Mouse (Mus musculus) cerebellum, adult 2 months (tissue): ENCODE results near the gene Rhox9. TPM values are rescaled to one million over a fixed set of nuclear protein-coding genes. Genes with fewer than 3 reads are reported as not detected.
"Not testable (repeated sequence)": the region's sequence is repeated elsewhere in the genome, so short reads cannot be mapped to it uniquely, and the experiment has no call there.

ENCODE experiments used
- DNase-seq, 2 experiments: peaks; one replicate each; pipeline ENCODE4 v3.0.0; 2021
- H3K27ac ChIP-seq: fragments of 200-500 bp; 2 replicates; pipeline ENCODE4 v1.5.1; 2012; ENCODE audit warnings: low read length, control low read depth, inconsistent platforms; ENCODE audit not compliant: insufficient read depth
- H3K27me3 ChIP-seq: fragments of 200-500 bp; 2 replicates; pipeline ENCODE4 v1.6.1; 2012; ENCODE audit warnings: inconsistent platforms, mild to moderate bottlenecking, low read length, moderate library complexity; ENCODE audit not compliant: control insufficient read depth, insufficient read depth
- H3K4me1 ChIP-seq: fragments of 200-500 bp; 2 replicates; pipeline ENCODE4 v1.6.1; 2011; ENCODE audit warnings: low read length; ENCODE audit not compliant: control insufficient read depth, insufficient read depth
- H3K4me3 ChIP-seq: fragments of 200-500 bp; replicated peaks from 2 replicates; pipeline ENCODE3; 2011; ENCODE audit warnings: mild to moderate bottlenecking, low read depth, low read length, control low read depth; ENCODE audit not compliant: insufficient read depth
- CTCF ChIP-seq: fragments of 200-500 bp; IDR thresholded peaks from 2 replicates; pipeline ENCODE4 v1.5.1; 2011; ENCODE audit warnings: low read depth, mild to moderate bottlenecking, control low read depth, low read length, moderate library complexity, borderline replicate concordance; ENCODE audit not compliant: insufficient read depth
- POLR2A ChIP-seq: fragments of 200-500 bp; IDR thresholded peaks from 2 replicates; pipeline ENCODE4 v1.6.1; 2011; ENCODE audit warnings: low read length, control low read depth, borderline replicate concordance; ENCODE audit not compliant: insufficient read depth
- WGBS: fragments of 180-500 bp; shearing (Covaris S2); methylation state at CpG from one replicate; pipeline ENCODE4 v1.1.7; 2018; 5-methylcytosine and 5-hydroxymethylcytosine counted together
- polyA plus RNA-seq: library from polyadenylated mRNA; depleted of rRNA; stranded (reverse); fragments of >200 nt; gene quantifications from 2 replicates; pipeline ENCODE4 v1.2.3, GENCODE M21; 2012; rRNA removed

The Rhox9 gene
- polyA plus RNA-seq = not detected in 2 replicates

DNA sequence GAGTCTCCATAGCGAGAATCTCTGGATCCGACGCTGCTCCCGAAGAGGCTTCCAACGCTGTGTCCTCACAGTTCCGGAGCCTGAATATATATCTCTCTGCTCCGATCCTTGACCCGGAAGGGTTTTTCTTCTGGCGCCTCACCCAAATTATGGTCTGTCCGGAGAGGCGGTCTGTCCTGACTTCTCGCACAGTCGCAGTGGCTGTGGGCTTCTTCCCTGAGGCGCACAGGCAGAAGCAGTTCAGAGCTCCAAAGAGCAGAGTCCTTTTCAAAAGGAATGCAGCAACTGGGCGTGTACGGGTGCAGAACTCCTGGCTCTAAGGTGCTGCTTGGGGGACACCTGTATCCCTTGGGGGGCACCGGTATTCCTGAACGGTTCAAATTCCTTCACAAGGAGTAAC is at the start of gene Rhox9:
TSS of gene Rhox9 (minus strand) at position 101 of the 400 bp plus-strand sequence.
- not testable (repeated sequence) for H3K27me3 ChIP-seq, H3K4me1 ChIP-seq, H3K27ac ChIP-seq, H3K4me3 ChIP-seq, DNase-seq
- WGBS = 93% methylated on average over 12 of the region's 18 CpGs

DNA sequence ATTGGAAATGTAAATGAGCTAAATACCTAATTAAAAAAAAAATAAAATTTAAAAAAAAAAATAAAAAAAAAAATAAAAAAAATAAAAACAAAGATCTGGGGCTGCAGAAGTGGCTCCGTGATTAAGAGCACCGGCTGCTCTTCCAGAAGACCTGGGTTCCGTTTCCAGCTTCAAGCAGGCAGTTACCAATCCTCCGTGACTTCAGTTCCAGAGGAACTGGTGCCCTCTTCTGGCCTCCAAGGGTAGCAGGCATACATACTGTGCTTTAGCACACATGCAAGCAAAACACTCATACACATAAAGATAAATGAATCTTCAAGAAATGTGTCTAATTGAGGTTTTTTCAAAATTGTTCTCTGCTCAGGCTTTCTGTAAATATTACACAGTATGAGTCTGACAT is 14.7 kb upstream of the Rhox9 start:
- DNase-seq = no peak
- H3K4me3 ChIP-seq = no peak overlapping the region
- WGBS = 59% methylated on average over 4 of the region's 4 CpGs
- H3K4me1 ChIP-seq = no peaks in the 10 kb centered on the region
- no peaks in the 10 kb centered on the region for H3K27me3 ChIP-seq
- TF ChIP-seq POLR2A = no peak
- no peak for TF ChIP-seq CTCF
- no peak overlapping the region for H3K27ac ChIP-seq

DNA sequence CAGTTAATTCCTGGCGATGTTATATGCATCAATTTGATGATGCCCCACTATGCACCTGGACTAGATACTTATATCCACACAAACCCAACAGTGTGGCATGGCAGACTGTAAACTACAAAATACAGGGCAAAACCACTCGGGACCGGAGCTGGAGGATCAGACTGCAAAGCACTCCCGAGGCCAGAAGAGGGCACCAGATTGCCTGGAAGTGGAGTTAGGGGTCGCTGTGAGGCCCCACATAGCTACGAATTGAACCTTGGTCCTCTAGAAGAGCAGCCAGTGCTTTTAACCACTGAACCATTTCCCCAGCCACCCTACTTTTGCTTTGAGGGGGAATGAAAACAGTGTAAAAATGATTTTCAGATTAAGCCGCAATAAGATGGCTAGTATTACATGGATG is 7.0 kb upstream of the Rhox9 start:
- 48% methylated on average over 7 of the region's 7 CpGs for WGBS
- no peak overlapping the region for H3K4me3 ChIP-seq
- no peak for DNase-seq
- H3K4me1 ChIP-seq = no peaks in the 10 kb centered on the region
- H3K27me3 ChIP-seq = no peaks in the 10 kb centered on the region
- no peak overlapping the region for H3K27ac ChIP-seq
- TF ChIP-seq CTCF (no peak), POLR2A (no peak)

DNA sequence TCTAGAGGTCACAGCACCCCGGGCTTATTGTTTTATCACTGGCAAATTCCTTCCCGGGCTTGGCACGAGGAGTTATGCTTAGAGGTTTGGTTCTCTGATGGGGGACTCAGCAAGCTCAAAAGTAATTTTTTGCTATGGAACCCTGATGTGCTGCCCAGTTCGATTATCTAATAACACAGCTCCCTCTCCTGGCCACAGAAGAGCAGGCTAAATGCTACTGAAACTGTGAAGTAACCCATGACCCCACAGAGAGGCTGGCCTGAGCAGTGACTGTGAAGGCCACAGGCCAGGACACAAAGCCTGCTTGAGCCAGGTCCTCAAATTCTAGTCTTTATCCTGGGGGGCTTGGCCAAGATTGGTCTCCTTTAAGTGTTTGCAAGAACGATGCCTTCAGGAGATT is 2.2 kb upstream of the Rhox9 start:
- Histone ChIP-seq H3K27me3 (no peaks in the 10 kb centered on the region), H3K27ac (no peak overlapping the region), H3K4me3 (no peak overlapping the region), H3K4me1 (no peaks in the 10 kb centered on the region)
- 75% methylated on average over 5 of the region's 5 CpGs for WGBS
- TF ChIP-seq CTCF = no peak
- no peak for TF ChIP-seq POLR2A
- DNase-seq = no peak

DNA sequence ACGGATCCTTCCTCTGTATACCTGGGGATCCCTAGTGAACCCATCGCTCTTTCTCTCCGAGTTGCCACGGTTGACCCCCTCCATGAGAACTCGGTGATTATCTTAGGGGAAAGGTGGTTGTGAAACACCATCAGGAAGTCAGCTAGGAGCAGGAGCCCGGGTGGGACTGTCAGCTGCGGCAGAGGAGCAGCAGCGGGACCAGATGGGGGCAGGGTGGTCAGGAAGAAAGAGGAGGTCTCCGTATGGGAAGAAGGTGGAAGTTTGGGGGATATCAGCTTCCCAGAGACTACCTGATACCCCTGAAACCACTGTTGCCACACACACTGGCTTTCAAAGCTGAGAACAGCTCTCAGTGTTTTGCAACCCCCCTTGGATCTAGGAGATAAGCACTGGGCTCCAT is 4.4 kb downstream of the Rhox9 start, which contains the start of gene Rhox7b:
TSS of gene Rhox7b (minus strand) at position 101 of the 400 bp plus-strand sequence.
- H3K27ac ChIP-seq, H3K27me3 ChIP-seq, H3K4me3 ChIP-seq, DNase-seq, H3K4me1 ChIP-seq: not testable (repeated sequence)
- WGBS = 84% methylated on average over 9 of the region's 9 CpGs

DNA sequence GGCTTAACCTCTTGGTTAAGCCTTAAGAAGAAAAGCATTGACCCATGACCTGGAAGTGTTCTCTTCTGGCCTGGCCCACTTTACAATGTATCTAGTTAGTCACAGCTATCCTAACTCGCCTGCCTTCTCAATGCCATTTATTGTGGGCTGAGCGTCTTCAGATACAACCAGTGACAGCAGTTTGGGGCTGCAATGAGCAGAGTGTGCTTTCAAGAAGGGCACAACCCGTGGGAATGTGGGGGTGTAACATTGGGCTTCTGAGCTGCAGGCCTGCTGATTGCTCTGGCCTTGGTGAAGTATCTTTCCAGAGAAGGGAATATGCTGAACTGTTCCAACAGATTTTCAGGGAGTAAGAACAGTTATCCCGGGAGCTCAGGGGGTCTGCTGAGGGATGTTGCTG is 22.7 kb downstream of the Rhox9 start, which contains the start of gene Rhox8:
TSS of gene Rhox8 (minus strand) at position 101 of the 400 bp plus-strand sequence.
- TF ChIP-seq CTCF (no peak), POLR2A (no peak)
- Histone ChIP-seq H3K4me3 (no peak within 1 kb of the TSS), H3K27me3 (no peaks in the 10 kb centered on the region), H3K4me1 (no peaks in the 10 kb centered on the region), H3K27ac (no peak within 1 kb of the TSS)
- no peak for DNase-seq
- WGBS = 66% methylated on average over 4 of the region's 4 CpGs

DNA sequence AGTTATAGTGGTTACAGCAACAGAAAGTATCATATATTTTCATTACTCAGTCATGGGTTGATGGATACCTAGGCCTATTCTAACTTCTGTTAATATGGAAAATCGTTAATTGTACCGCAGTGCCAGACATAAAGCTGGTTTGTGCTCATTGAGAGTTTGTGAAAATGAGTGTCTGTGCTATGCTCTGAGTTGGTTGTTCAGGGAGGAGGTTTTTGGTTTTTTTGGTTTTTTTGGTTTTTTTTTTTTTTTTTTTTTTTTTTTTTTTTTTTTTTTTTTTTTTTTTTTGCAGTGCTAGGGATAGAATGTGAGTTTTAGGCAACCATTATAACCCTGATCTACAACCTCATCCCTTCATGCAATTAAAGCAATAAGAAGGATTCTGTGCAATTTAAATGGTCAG is 29.9 kb downstream of the Rhox9 start:
- 91% methylated on average over 2 of the region's 2 CpGs for WGBS
- H3K4me1 ChIP-seq = no peaks in the 10 kb centered on the region
- TF ChIP-seq POLR2A = no peak
- TF ChIP-seq CTCF = no peak
- no peak overlapping the region for H3K27ac ChIP-seq
- no peak overlapping the region for H3K4me3 ChIP-seq
- no peak for DNase-seq
- H3K27me3 ChIP-seq = no peaks in the 10 kb centered on the region

Other genes with a start within 250 kb of the Rhox9 start
- gene Rhox3h, start 233.0 kb downstream of the Rhox9 start, polyA plus RNA-seq = not detected in 2 replicates
- gene Rhox2h, start 228.5 kb downstream of the Rhox9 start, polyA plus RNA-seq = not detected in 2 replicates
- gene Rhox5, start 96.9 kb downstream of the Rhox9 start, polyA plus RNA-seq = 0.33 TPM in 1 of 2 replicates, not detected in the other
- 0.10 TPM in 1 of 2 replicates, not detected in the other for gene Rhox6, start 74.9 kb downstream of the Rhox9 start, polyA plus RNA-seq
- not detected in 2 replicates for gene Rhox7a, start 70.1 kb downstream of the Rhox9 start, polyA plus RNA-seq
- gene Rhox8, start 22.8 kb downstream of the Rhox9 start, polyA plus RNA-seq = not detected in 2 replicates
- not detected in 2 replicates for gene Rhox7b, start 4.5 kb downstream of the Rhox9 start, polyA plus RNA-seq
- not detected in 2 replicates for gene Btg1-ps1, start 117.0 kb upstream of the Rhox9 start, polyA plus RNA-seq
- gene Btg1-ps2, start 141.3 kb upstream of the Rhox9 start, polyA plus RNA-seq = not detected in 2 replicates
- gene Rhox10, start 164.7 kb upstream of the Rhox9 start, polyA plus RNA-seq = not detected in 2 replicates
- not detected in 2 replicates for gene Rhox11, start 183.4 kb upstream of the Rhox9 start, polyA plus RNA-seq
- not detected in 2 replicates for gene Rhox12, start 209.1 kb upstream of the Rhox9 start, polyA plus RNA-seq
- not detected in 2 replicates for gene Rhox13, start 219.4 kb upstream of the Rhox9 start, polyA plus RNA-seq